Mouse (Mus musculus) cerebellum, adult 11-12 months (tissue): Measurements from ENCODE around the gene Tmx4.
"Not testable (repeated sequence)": the region's sequence is repeated elsewhere in the genome, so short reads cannot be mapped to it uniquely, and the experiment has no call there.

Source experiments
- DNase-seq: peaks from one replicate; pipeline ENCODE4 v3.0.0; 2022

The Tmx4 gene

DNA sequence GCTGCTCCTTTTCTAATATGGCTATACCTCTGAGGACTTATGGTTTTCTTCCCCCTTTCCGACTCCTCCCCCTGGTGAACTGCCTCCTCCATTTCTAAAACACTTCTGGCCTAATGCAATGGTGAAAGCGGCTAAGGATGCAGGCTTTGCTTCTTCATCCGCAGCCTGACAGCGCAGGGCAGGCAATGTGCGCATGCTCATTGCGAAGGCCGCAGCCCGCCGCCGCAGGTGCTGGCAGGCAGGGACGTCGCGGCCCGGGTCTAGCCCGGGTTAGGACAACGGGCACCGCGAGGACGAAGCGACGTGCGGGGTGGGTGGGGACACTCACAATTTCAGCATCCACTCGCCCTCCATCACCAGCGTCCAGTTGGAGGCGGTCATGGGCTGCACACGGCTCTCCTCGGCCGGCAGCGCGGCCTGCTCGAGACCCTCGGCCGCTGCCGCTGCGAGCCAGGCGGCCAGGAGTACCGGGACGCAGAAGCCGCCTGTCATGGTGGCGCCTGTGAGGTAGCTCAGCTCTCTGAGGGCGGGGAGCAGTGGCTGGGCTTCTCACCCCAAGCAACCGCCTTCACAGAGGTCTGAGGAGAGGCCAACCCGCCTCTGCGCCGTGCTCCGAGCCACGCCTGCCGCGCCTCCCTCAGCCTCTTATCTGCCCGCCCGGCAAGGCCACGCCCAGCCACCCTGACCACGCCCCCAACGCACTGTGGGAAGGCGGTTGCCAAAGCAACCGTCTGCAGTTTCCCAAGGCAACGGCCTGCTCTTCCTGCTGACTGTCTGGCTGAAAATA, at the start of gene Tmx4:
Gene Tmx4, minus strand, starts transcription at position 632 of the 787 bp plus-strand sequence.
- peak; percentile 99 for DNase-seq

DNA sequence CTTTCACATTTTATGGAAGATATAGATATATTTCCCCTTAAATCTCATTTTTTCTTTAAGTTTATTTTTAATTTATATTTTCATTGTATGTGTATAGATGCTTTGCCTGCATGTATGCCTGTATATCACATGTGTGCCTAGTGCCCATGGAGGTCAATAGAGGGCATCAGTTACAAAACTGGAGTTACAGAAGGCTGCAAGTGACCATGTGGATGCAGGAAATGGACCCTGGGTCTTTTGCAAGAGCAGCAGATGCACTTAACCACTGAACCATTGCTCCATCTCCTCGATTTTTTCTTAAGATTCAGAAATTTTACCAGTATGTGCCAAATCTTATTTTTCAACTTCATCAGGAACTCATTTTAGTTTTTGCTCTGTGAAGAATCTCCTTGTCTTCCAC, 48.2 kb upstream of the Tmx4 start:
- no peak for DNase-seq

DNA sequence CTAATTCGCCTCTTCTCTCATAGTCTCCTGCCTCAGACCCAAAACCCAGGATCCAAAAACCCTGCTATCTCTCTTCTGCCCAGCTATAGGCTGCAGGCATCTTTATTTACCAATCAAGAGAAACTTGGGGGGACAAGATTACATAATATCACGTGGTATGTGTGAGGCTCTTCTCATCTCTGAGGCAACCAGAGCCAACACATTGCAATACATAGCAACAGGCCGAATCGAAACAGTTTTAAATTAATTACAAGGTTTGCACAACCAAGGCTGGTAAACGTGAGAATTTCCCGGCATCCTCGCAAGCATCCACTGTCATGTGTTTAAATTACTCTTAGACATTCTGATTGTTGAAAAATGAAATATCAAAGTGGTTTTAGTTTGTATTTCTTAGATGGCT, 47.1 kb upstream of the Tmx4 start:
- DNase-seq: no peak

DNA sequence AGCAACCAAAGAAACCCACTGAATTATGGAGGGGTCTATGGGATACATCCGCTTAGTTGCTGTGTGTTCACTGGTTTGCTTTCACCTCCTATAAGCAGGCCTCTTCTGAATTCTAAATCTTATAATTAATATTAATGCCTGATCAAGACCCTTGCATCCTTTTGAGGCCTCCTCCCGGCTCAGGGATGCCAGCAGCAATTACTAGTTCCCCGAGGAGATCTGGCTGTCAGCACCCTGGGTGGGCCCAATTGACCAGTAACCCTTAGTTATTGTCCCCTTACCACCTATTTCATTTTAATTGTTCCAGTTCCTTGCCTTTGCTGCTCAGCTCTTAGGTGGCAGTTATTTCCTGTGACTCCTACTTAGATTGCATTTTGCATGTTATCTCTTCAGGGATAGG, 38.4 kb upstream of the Tmx4 start:
- no peak for DNase-seq

DNA sequence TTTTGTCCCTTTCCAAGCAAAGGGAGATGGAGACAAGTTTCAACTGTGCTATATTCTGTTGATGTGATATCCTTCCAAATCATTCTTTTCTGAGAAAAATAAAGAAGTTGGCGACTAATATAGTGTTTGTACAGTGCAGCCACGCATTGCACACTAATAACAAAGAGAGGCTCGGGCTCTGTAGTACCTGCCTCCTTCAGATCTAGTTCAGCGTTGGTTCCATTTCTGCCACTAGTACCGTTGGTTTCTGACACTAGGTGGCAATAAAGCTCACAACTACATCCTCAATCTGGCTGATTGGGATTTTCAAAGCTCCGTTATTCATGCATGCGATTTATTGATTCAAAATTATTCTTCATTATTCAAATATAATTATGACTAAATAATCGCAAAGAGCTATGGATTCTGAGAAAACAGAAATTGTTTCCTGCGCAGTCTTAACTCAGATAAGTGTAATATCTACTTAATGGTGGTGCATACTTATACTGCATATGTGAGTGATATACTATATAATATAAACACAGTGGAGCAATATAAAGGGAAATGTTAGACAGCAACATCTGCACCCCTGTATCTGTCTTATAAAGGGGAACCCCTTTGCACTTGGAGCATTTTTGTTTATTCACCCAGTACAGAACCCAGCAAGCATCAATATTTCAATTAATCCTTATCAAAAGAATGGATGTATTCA, 37.5 kb upstream of the Tmx4 start:
- peak; percentile 7 for DNase-seq

DNA sequence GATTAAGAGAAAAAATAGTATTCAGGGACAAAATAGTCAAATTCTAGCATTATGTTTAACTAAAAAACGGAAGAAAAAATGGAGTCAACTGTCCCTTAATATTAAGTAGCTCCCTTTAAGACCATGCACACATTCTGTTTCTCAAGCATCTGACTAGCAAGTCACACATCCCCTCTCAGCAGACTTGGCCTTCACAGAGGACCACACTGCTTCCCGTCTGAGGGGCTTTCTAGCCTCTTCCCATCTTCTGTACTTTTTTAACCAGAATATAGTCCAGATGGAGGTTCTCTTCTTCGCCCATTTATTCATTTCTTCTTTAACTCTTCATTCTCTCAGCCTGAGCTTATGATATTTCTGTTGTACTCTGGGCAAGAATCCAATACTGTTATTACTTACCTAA, 35.6 kb upstream of the Tmx4 start:
- DNase-seq: no peak

DNA sequence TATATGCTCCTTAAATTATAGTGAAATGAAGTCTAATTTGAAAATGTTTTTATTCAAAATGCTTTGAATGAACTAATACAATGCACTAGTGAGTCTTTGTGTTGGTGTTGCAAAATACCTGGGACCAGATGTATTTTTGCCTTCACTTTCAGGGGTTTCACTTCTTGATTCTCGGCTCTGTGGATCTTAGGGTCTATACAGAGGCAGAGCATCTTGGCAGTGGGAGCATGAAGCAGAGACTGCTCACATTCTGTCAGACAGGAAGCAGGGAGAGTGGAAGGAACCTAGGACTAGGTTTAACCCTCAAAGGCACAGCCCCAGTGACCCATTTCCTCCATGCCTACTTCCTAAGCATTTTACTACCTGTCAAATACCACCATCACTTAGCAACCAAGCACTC, 31.5 kb upstream of the Tmx4 start:
- DNase-seq: no peak

DNA sequence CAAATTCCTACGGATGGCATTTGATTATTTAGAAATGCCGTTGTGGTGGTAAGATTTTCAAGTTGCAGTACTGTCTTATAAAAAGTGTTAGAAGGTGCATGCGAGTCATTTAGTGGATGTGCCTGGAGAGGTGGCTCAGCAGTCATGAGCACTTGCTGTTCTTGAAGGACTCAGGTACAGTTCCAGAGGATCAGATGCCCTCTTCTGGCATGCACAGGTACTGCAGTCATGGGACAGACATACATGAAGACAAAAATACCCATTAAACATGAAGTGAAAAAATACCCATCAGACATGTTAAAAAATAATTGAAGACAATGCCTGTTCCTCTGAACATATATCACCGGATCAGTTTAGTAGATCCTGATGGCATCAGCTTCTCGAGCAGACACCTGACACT, 29.7 kb upstream of the Tmx4 start:
- DNase-seq: peak; percentile 5

DNA sequence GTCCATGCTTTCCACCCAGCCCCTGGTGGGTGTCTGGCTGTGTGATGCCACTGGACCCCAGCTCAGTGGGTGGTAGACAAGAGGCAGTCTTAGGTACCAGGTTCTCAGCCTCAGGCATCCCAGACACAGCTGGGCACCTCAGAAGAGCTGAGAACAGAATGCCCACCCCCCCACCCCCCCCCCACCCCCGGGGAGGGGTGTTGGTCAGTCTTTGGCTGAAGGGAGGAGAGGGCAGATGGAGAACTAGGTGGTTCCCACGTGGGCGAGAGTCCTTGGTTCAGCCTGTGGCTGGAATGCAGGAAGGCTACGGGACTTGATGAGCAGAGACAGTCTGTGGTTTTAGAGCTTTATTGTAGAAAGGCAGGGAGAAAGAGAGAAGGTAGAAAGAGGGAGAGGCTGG, 12.5 kb upstream of the Tmx4 start:
- no peak for DNase-seq

DNA sequence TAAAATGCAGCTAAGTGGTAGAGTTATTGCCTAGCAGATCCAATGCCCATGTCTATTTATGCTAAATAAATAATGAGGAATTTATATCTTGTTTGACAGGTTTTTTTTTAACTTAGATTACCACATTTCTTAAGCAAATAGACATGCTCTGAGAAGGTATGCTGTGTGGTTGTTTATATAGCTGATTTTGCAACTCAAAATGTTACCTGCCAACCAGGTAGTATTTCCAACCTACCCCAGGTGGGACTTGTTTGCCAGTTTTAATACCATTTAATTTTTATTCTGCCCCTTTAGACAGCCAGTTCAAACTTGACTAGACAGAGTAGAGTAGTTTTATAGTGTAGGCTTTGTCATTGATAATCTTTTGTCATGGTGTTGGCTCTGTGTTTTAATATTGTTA, 10.7 kb upstream of the Tmx4 start:
- DNase-seq: no peak

DNA sequence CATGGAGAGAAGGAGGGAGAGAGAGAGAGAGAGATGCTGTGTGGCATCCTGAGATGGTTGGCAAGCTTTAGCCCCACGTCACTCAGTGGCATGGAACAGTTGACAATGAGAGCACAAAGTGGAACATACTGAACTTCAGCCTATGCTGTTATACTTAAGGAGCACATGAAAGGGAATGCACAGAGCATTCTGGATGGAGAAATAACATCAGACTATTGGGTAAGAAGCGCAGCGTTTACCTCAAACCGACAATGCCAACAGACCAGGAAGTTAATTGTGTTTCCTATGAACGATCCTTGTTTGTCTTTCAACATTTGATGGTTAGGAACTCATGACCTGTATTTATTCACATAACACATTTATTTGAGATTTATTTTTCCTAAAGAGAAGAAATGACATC, 8.8 kb upstream of the Tmx4 start:
- no peak for DNase-seq

DNA sequence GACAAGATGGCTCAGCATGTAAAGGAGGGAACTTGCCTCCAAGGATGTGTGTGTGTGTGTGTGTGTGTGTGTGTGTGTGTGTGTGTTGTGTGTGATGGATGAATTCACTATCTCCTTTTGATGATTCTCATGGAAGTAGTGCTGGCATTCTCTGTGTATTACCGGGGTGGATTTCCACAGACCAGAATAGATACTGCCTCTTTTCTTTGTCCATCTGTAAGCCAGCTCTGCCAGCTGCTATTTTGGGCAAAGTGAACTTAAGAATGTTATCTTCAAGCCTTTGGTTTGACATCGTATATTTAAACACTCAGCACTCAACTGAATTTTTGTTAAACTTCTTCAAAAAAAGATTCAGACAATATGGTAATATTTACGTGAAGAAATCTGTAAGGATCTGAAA, 5.1 kb upstream of the Tmx4 start:
- no peak for DNase-seq

DNA sequence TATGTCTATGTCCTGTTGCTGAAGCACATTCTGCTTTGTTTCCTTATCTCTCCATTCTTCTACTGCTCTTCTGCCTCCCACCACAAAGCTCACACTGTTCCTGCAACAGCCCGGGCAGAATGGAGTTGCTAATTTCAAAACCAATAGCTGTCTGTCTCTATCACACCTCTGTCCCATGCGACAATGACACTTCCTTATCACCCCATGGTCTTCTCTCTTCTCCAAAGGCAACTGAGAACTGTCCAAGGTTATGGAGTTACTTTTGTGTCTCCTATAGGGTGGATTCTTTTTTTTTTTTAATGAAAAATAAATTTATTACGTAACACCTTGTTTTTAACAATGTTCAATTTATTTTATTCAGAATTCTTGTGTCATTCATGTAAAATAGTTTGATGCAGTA, 1.8 kb upstream of the Tmx4 start:
- DNase-seq: no peak

DNA sequence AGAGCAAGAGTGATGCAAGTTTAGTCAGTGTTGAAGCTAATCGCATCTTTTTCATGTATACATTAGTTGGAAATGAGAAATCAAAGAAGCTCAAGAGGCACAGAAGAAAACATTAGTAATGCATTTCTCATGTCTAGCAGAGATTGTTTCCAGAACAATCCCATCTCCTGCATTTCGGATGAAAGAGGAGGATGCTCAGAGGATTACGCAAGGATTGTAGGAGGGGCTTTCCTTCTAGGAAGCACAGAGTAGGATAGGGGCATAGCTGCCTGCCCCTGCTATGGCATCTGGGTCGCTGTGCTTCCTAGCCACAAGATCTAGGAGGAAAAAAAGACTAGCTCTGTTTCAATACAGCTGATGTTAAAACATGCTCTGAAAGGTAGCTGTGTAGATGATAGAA, 1.2 kb upstream of the Tmx4 start:
- DNase-seq: no peak

DNA sequence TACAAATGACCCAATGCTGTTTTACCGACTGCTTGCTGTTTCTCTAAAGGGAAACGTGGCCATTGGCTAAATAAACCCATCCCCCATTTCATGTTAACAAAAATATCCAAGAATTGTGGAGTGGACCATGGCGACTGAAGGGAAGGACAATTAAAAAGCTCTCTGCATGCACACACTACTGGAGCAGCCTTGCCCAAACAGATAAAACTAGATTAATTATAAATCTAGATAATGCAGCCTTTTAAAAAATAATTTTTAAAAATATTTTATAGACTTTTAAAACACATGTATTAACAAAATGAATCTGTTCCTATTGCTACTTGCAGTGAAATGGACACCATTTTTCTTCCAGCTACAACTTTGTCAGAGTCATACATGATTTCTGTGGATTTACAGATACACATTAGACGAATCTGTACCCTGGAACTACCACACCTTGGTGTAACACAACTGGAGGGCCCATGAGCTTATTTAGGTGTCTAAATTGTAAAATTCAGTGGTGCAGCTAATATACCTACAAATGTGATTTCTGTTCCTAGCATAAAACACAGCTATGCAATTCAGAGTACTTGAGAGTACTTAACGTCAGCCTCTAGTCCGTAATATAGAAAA, 462 bp upstream of the Tmx4 start:
- DNase-seq: no peak

DNA sequence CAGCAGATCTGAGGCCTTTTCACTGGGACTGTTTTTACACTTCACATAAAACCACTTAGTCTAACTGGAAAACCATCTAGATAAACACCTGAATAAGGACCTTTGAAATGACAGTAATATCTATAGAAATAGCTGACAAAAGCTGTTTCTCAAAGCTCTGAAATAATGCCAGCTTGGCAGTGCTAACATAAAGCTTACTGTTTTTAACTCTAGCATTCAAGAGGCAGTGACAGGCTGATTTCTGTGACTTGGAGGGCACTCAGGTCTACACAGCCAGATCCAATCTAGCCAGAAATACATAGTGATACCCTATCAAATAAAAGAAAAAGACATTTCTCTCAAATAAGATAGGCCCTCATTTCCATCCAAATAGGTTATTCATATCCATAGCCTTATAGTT, 1.6 kb downstream of the Tmx4 start:
- no peak for DNase-seq

DNA sequence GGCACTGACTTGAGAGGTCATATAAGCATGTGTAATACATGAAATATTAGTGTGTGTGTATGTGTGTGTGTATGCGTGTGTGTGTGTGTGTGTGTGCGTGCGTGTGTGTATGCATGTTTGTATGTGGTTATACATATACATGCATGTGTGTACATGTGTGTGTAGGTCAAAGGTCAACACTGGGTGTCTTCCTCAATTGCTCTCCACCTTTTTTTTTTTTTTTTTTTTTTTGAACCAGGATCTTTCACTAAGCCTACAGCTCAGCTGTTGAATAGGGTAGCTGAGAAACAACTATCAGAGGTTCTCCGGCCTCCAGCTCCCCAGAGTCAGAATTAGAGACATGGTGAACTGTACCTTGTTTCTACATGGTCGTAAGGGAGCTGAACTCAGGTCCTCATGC, 2.6 kb downstream of the Tmx4 start:
- DNase-seq: no peak

DNA sequence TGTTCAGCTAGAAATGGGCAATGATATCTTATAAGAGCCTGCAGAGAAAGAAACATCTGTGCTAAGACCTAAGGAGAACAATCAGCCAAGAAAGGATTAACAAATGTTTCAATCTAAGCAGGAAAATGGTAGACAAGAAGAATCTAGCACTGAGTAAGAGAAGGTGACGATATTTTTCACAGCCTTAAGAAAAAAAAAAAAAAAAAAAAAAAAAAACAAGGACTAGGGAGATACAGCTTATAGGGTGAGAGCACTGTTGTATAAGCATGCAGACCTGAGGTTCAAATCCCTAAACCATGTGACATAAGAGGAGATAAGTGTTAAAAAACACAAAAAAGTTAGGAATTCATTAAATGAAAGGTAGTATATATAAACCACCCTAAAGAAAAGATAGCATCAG, 3.5 kb downstream of the Tmx4 start:
- DNase-seq: no peak

DNA sequence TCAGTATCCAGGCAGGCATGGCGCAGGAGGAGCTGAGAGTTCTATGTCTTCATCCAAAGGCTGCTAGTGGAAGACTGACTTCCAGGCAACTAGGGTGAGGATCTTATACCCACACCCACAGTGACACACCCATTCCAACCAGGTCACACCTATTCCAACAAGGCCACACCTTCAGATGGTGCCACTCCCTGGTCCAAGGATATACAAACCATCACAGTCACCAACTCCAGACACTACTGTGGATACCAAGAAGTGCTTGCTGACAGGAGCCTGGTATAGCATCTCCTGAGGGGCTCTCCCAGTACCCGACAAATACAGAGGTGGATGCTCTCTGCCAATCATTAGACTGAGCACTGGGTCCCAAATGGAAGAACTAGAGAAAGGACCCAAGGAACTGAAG, 15.4 kb downstream of the Tmx4 start:
- DNase-seq: not testable (repeated sequence)

DNA sequence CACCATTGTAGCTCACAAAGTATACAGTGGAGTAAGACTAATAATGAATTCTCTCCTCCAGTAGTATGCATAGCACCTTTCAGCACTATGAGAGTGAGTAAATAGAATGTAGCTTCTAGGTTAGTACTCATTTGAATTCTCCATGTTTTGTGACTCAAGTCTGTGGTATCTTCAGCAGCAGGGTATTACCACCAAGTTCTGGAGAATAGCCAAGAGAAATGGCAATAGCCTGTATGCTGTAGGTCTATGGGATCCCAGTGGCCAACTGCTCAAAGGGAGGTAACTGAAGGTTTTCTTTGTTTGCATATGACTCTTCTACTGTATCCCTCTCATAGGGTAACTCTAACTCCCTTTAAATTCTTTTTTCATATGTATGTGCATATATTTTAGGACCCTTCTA, 39.0 kb downstream of the Tmx4 start:
- DNase-seq: no peak

DNA sequence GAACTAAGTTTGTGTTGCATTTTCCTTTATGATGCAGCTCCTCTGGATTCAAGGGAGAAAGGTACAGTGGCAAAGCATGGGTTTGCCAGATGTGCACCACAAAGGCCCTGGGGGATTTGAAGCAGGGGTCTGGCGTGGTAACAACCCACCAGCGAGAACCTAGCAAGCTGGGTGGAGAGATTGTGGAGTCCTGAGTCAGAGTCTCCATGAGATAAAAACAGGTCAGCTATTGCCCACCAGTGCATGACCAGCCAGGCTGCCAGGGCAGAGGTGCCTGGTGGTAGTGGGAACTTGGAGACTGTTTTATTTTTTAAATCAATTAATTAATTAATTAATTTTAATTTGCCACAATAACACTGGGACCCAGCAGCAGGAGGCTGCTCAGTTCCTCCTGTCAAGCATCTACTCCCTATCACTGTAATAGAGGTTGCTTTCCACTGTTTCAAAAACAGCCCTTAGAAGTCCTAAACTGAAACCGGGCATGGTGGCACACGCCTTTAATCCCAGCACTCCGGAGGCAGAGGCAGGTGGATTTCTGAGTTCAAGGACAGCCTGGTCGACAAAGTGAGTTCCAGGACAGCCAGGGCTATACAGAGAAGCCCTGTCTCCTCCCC, 52.8 kb downstream of the Tmx4 start:
- no peak for DNase-seq

DNA sequence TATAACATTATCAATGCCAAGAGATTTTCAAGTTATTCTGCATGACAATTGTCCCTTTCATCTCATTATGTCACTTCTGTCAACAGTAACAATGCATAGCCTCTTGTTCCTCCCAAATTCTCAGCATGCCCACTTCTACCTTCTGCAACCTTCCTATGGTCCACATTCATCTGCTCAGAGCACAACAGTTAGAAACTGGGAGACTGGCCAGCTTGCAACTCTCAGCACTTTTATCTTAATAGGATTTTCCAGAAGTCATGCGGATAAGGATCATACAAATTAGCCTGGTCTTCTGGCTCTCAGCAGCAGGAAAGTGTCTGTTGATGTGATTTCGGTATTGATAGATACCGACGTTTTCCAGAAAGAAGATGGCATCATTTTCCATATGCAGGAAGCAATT, 58.7 kb downstream of the Tmx4 start:
- no peak for DNase-seq

DNA sequence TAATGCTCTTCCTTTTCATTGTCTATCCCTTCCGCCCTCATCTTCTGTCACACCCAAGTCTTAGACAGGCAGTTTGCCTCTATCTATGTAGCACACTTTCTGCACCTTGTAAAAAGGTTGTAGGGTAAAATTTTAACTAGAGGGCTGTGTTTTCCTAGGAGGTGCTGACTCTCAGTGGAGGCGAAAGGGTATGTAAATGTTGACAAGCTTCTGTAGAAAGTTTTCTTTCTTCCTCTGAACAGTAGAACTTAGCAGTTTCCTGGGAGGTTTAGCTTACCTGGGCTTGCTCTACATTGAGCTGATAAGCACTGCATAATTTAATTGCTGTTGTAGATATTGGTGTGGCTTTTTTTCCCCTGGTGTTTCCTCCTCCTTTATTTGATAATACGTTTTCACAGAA, 84.5 kb downstream of the Tmx4 start:
- DNase-seq: no peak

DNA sequence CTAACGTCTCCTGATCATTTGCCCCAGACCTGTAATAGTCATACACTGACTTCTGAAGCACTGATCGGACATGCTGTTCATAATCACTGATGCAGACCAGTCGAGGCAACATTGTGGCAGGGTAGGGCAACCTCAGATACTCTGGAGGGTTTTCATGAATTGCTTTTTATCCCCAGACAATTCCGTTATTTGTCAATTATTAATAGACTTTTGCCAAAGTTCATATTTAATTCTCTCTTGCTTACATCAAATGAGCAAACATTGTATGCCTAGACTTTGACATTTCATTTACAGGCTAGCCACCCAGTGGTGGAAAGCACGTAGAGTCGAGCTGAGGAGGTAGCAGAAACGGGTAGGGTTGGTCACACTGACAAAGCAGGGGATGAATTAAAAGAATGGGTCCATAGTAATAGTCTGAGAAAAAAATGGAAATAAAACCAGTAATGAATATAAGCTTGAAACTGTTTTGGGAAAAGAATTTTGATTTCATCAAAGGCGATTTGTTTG, 89.7 kb downstream of the Tmx4 start, which contains the start of gene Hao1:
Gene Hao1, minus strand, starts transcription at position 148 of the 507 bp plus-strand sequence.
- DNase-seq: no peak
